Mouse (Mus musculus): ENCODE data around the gene Arhgap10. TPM values are rescaled to one million over a fixed set of nuclear protein-coding genes. Genes with fewer than 3 reads are reported as not detected.
"Not testable (repeated sequence)": the region's sequence is repeated elsewhere in the genome, so short reads cannot be mapped to it uniquely, and the experiment has no call there.

Arhgap10 gene
- polyA plus RNA-seq, 1 experiment from 2014 or later, result 6.3 TPM

DNA sequence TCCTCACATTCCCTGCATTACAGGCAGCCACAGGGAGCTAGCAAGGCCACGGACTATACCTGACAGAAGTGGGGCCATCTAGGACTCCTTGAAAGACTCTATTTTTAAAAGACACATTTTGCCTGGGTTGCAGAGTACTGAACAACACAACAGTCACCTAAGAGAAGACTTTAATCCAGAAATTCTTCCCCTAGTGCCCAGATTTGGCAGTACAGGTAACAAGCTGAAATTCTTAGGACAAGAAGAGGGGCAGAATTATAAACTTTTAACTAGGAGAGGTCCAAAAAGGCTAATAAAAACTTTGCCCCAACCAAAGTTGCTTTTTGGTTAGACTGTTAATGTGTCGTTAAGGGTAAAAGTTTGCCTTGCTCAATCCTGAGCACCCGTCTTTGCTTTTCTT is 174.4 kb downstream of the Arhgap10 start:
- no peaks in the 10 kb centered on the region for H3K36me3 ChIP-seq
- 91% methylated on average over 3 of the region's 3 CpGs for WGBS
- peaks cover 11% of the 10 kb centered on the region for H3K4me1 ChIP-seq (replicated peaks)
- no peak overlapping the region for H3K4me3 ChIP-seq
- no peaks in the 10 kb centered on the region for H3K27me3 ChIP-seq
- H3K9ac ChIP-seq, result no peak overlapping the region
- H3K9me3 ChIP-seq, result no peaks in the 10 kb centered on the region
- H3K4me2 ChIP-seq, result no peak overlapping the region
- no peak for ATAC-seq (ENCODE audit: low FRiP score)
- no peak overlapping the region for H3K27ac ChIP-seq

- Histone ChIP-seq H3K36me3 (no peaks in the 10 kb centered on the region), H3K27me3 (no peaks in the 10 kb centered on the region), H3K9me3 (no peaks in the 10 kb centered on the region), H3K4me3 (no peak overlapping the region), H3K4me1 (replicated peaks) (peaks cover 11% of the 10 kb centered on the region), H3K27ac (no peak overlapping the region), H3K4me2 (no peak overlapping the region), H3K9ac (no peak overlapping the region)
- 75% methylated on average over 4 of the region's 4 CpGs for WGBS
- no peak for ATAC-seq (ENCODE audit: low FRiP score)
Measured at GRCm38 (mm10) chr8:77342144-77342543, 175.6 kb downstream of the Arhgap10 start.

DNA sequence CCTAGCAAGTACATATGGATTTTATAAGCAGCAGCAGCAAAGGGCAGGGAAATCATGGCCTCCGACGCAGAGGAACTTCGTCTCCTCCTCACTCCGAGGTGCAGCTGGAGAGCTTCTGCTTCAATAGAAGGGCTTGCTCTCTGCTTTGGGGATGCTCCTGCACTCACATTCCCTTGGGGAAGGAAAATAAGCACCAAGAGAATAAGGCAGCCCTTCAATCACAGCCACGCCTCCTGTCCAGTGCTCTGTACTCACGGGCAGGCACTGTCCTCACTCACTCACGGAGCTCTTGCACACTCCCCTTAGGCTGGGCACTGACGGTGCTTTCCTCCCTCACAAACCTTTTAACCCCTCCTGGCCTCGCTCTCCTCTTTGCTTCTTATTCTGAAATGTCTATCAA is 176.4 kb downstream of the Arhgap10 start:
- Histone ChIP-seq H3K9me3 (no peaks in the 10 kb centered on the region), H3K27me3 (no peaks in the 10 kb centered on the region), H3K9ac (no peak overlapping the region), H3K4me2 (no peak overlapping the region), H3K4me1 (replicated peaks) (peaks cover 11% of the 10 kb centered on the region), H3K27ac (no peak overlapping the region), H3K4me3 (no peak overlapping the region), H3K36me3 (no peaks in the 10 kb centered on the region)
- ATAC-seq (ENCODE audit: low FRiP score), result no peak
- 25% methylated on average over 9 of the region's 9 CpGs for WGBS

DNA sequence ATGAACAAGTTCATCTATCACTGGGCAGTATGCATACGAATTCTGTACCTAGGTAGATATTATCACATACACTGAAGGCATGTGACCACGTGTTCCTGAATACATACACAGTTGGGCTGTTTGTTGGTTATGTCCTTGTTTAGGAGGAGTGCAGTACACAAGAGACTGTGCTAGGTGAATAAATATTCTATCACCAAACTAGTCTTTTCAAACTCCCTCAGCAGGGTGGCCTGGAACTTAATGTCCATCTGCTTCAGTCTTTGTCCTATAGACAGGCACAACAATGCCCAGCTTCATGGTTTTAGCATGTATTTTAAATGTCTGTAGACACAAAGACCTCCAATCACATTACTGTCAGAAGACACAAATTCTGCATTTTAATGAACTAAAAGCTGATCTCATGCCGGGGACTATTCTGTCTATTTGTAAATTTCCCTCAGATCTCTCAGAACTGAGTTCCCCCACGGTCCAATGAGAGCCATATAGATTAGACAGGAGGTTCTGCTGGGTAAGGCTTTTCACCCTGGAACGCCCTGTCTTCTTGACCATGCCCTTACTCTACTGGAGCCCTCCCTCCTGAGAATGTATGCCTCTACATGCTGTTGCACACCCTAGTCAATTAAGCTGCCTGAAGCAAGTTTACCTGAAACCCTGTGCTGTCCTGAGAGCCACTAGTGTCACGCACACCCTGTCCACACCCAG is 177.6 kb downstream of the Arhgap10 start:
- Histone ChIP-seq H3K36me3 (no peaks in the 10 kb centered on the region), H3K9me3 (no peaks in the 10 kb centered on the region), H3K4me3 (no peak overlapping the region), H3K4me1 (replicated peaks) (peaks cover 11% of the 10 kb centered on the region), H3K4me2 (no peak overlapping the region), H3K27ac (no peak overlapping the region), H3K9ac (no peak overlapping the region), H3K27me3 (no peaks in the 10 kb centered on the region)
- ATAC-seq (ENCODE audit: low FRiP score), result peak; percentile 52
- WGBS, result 33% methylated on average over 6 of the region's 6 CpGs

- no peak for ATAC-seq (ENCODE audit: low FRiP score)
- Histone ChIP-seq H3K9ac (no peak overlapping the region), H3K4me2 (no peak overlapping the region), H3K27me3 (no peaks in the 10 kb centered on the region), H3K36me3 (no peaks in the 10 kb centered on the region), H3K9me3 (no peaks in the 10 kb centered on the region), H3K27ac (no peak overlapping the region), H3K4me1 (replicated peaks) (peaks cover 11% of the 10 kb centered on the region), H3K4me3 (no peak overlapping the region)
- 72% methylated on average over 12 of the region's 12 CpGs for WGBS
Measured at GRCm38 (mm10) chr8:77337272-77337671, 180.5 kb downstream of the Arhgap10 start.

GRCm38 (mm10) chr8:77331180-77331579 is 186.6 kb downstream of the Arhgap10 start:
- no peak overlapping the region for H3K4me3 ChIP-seq
- no peak overlapping the region for H3K4me2 ChIP-seq
- H3K9ac ChIP-seq, result no peak overlapping the region
- peaks cover 10% of the 10 kb centered on the region for H3K4me1 ChIP-seq (replicated peaks)
- ATAC-seq (ENCODE audit: low FRiP score), result no peak
- 92% methylated on average over 12 of the region's 12 CpGs for WGBS
- H3K36me3 ChIP-seq, result no peaks in the 10 kb centered on the region
- H3K27ac ChIP-seq, result no peak overlapping the region
- no peaks in the 10 kb centered on the region for H3K27me3 ChIP-seq
- no peaks in the 10 kb centered on the region for H3K9me3 ChIP-seq

- peaks cover 10% of the 10 kb centered on the region for H3K4me1 ChIP-seq (replicated peaks)
- no peak overlapping the region for H3K4me2 ChIP-seq
- H3K27me3 ChIP-seq, result no peaks in the 10 kb centered on the region
- 55% methylated on average over 9 of the region's 9 CpGs for WGBS
- no peak overlapping the region for H3K27ac ChIP-seq
- H3K9me3 ChIP-seq, result no peaks in the 10 kb centered on the region
- ATAC-seq (ENCODE audit: low FRiP score), result no peak
- H3K36me3 ChIP-seq, result no peaks in the 10 kb centered on the region
- no peak overlapping the region for H3K9ac ChIP-seq
- H3K4me3 ChIP-seq, result no peak overlapping the region
Measured at GRCm38 (mm10) chr8:77330304-77330703, 187.4 kb downstream of the Arhgap10 start.

- 73% methylated on average over 4 of the region's 4 CpGs for WGBS
Measured at GRCm38 (mm10) chr8:77329783-77330182, 188.0 kb downstream of the Arhgap10 start.

GRCm38 (mm10) chr8:77328473-77328872 is 189.3 kb downstream of the Arhgap10 start:
- Histone ChIP-seq H3K9ac (no peak overlapping the region), H3K4me2 (no peak overlapping the region), H3K9me3 (no peaks in the 10 kb centered on the region), H3K36me3 (no peaks in the 10 kb centered on the region), H3K27ac (no peak overlapping the region), H3K27me3 (no peaks in the 10 kb centered on the region), H3K4me1 (replicated peaks) (peaks cover 10% of the 10 kb centered on the region), H3K4me3 (no peak overlapping the region)
- 92% methylated on average over 8 of the region's 8 CpGs for WGBS
- ATAC-seq (ENCODE audit: low FRiP score), result no peak

More at GRCm38 (mm10) chr8:77329783-77330182, 188.0 kb downstream of the Arhgap10 start:
- Histone ChIP-seq H3K27ac (no peak overlapping the region), H3K36me3 (no peaks in the 10 kb centered on the region), H3K9me3 (no peaks in the 10 kb centered on the region), H3K27me3 (no peaks in the 10 kb centered on the region), H3K4me1 (replicated peaks) (peaks cover 10% of the 10 kb centered on the region), H3K4me3 (no peak overlapping the region), H3K4me2 (no peak overlapping the region), H3K9ac (no peak overlapping the region)
- no peak for ATAC-seq (ENCODE audit: low FRiP score)

GRCm38 (mm10) chr8:77327326-77327725 is 190.4 kb downstream of the Arhgap10 start:
- Histone ChIP-seq H3K4me2 (no peak overlapping the region), H3K4me3 (no peak overlapping the region), H3K4me1 (replicated peaks) (peaks cover 10% of the 10 kb centered on the region), H3K27ac (no peak overlapping the region), H3K27me3 (no peaks in the 10 kb centered on the region), H3K36me3 (no peaks in the 10 kb centered on the region), H3K9ac (no peak overlapping the region), H3K9me3 (no peaks in the 10 kb centered on the region)
- 93% methylated on average over 4 of the region's 4 CpGs for WGBS
- ATAC-seq (ENCODE audit: low FRiP score), result no peak

DNA sequence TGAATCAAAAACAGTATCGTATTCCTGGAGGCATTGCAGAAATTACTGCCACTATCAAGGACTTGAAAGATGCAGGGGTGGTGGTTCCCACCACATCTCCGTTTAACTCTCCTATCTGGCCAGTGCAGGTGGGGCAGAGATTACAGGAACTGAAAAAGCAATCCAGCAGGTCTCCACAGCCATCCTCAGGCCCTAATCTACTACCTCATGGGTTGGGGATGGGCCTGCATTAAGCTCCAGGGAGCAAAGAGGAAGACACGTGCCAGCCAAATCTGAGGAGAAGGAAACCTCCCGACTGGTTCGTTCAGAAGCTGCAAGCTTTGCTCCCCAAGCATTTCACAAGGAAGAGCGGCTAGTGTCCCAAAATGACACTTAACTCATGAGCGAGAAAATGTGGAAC is 195.0 kb downstream of the Arhgap10 start:
- not testable (repeated sequence) for H3K9me3 ChIP-seq; H3K4me1 ChIP-seq (replicated peaks); ATAC-seq (ENCODE audit: low FRiP score); H3K9ac ChIP-seq; H3K27ac ChIP-seq; H3K36me3 ChIP-seq; H3K4me3 ChIP-seq; H3K4me2 ChIP-seq; H3K27me3 ChIP-seq
- 97% methylated on average over 6 of the region's 7 CpGs for WGBS

DNA sequence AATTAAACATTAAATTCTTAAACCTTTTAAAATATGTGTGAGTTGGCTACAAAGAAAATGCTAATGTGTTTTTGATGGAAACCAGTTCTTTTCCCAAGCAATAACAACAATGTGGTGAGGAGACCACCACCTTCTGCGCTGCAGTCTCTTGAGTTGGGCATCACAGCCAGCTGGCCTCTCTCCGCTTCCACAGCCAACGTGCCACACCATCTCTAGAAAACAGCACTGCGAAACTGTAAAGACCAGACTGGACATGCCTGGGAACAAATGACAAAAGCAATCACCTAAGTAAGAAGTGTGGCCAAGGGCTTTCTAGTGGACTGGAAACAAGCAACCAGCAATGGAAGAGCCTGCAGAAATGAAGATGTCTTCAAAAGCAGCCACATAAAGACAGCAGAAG is 195.9 kb downstream of the Arhgap10 start:
- H3K4me2 ChIP-seq, result no peak overlapping the region
- no peaks in the 10 kb centered on the region for H3K9me3 ChIP-seq
- 95% methylated on average over 4 of the region's 4 CpGs for WGBS
- H3K27me3 ChIP-seq, result no peaks in the 10 kb centered on the region
- H3K4me1 ChIP-seq (replicated peaks), result no peaks in the 10 kb centered on the region
- no peak overlapping the region for H3K4me3 ChIP-seq
- H3K9ac ChIP-seq, result no peak overlapping the region
- H3K36me3 ChIP-seq, result no peaks in the 10 kb centered on the region
- ATAC-seq (ENCODE audit: low FRiP score), result no peak
- no peak overlapping the region for H3K27ac ChIP-seq

GRCm38 (mm10) chr8:77318590-77318989 is 199.2 kb downstream of the Arhgap10 start:
- Histone ChIP-seq H3K9me3 (no peaks in the 10 kb centered on the region), H3K4me2 (no peak overlapping the region), H3K9ac (no peak overlapping the region), H3K4me1 (replicated peaks) (no peaks in the 10 kb centered on the region), H3K27ac (no peak overlapping the region), H3K36me3 (no peaks in the 10 kb centered on the region), H3K27me3 (no peaks in the 10 kb centered on the region), H3K4me3 (no peak overlapping the region)
- WGBS, result 77% methylated on average over 9 of the region's 9 CpGs
- ATAC-seq (ENCODE audit: low FRiP score), result no peak

Data from hindbrain, embryonic 13.5 days (tissue).